Mouse (Mus musculus) bone marrow macrophage, adult 2 months (primary cell): ENCODE data around the gene E2f6.

Experiments used
- CTCF ChIP-seq: IDR thresholded peaks from 2 replicates; pipeline ENCODE4 v1.5.1; 2012; ENCODE audit warnings: low read depth, mild to moderate bottlenecking, low read length, moderate library complexity
- POLR2A ChIP-seq: IDR thresholded peaks from 2 replicates; pipeline ENCODE4 v1.6.1; 2012; ENCODE audit warnings: mild to moderate bottlenecking, low read depth, low read length, borderline replicate concordance

DNA sequence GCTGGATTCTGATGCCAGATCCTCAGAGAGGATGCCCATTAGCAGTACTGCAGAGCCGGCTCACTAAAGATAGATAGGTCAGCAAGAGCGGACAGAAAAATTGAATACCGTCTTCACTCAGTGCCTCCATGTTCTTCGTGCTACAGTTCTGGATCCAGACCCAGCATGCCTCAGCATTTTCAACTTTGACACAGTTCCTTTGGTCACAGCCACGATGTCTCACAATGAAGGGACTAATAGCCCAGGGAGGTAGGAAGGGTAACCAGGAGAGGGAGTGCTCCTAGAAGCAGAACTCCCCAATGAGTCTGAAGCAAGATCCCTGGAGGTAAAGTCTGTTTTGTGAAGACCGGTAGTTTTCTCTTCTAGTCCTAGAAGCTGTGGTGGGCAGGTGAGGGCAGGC, 57.9 kb downstream of the E2f6 start:
- TF ChIP-seq CTCF, result 0 out of 2 replicates have a peak, but pooled peaks have one; percentile 5
- no peak for TF ChIP-seq POLR2A
